Mouse (Mus musculus): ENCODE data around the gene Rabgap1l. TPM values are rescaled to one million over a fixed set of nuclear protein-coding genes. Genes with fewer than 3 reads are reported as not detected.

The Rabgap1l gene
- polyA plus RNA-seq, 1 experiment from 2014 or later = 49.4 TPM

DNA sequence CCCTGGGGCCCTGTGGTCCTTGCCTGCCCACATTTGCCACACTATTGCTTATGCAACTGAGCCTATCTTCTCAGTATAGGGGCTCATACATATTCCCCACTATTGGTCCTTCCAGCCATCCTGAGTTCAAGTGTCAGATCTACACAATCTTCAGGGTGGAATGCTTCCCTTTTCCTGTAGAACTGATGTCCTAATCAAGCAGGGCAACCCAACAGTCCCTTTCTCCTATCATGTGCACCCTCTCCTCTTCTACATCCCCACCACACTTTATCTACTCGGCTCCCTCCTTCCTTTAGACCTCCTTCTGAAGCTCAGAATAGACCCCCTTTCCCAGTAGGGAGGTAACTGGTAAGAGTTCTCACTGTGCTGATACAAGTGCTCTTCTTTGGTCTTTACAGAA lies 490.7 kb downstream of the Rabgap1l start:
- WGBS = 96% methylated on average over 1 of the region's 1 CpGs
- no peaks in the 10 kb centered on the region for H3K27me3 ChIP-seq (replicated peaks; ENCODE audit: control insufficient read depth, insufficient read depth, low read length)
- ATAC-seq = no peak
- H3K4me2 ChIP-seq (ENCODE audit: low read length) = no peak overlapping the region
- peaks cover 5% of the 10 kb centered on the region for H3K4me1 ChIP-seq (replicated peaks; ENCODE audit: control insufficient read depth, insufficient read depth, low read length)
- H3K9me3 ChIP-seq (ENCODE audit: control insufficient read depth, low read length) = no peaks in the 10 kb centered on the region
- H3K9ac ChIP-seq (replicated peaks; ENCODE audit: low read depth, low read length) = no peak overlapping the region
- no peaks in the 10 kb centered on the region for H3K36me3 ChIP-seq (ENCODE audit: control insufficient read depth, insufficient read depth)
- no peak overlapping the region for H3K27ac ChIP-seq (ENCODE audit: low read length)
- no peak overlapping the region for H3K4me3 ChIP-seq (replicated peaks; ENCODE audit: low read length)

DNA sequence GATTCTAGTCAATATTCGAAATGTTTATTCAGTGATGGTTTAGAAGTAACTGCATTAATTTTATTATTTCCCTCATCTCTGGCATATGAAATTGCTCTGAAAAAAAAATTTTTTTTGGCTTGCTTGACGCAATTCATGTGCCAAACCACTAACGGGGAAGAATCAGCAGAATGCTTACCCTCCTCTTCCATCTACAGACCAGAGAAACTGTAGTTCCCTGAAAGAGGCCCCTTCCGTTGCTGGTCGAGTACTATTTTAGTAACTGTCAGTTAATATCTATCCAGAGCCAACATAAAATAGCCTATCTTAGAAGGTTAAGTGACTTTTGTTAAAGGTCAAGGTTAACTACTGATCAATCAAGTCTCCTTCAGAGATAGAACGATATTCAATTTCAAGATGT lies 491.9 kb downstream of the Rabgap1l start:
- Histone ChIP-seq H3K27ac (ENCODE audit: low read length) (0 out of 2 replicates have a peak overlapping the region, but pooled peaks have one; percentile 37), H3K27me3 (replicated peaks; ENCODE audit: control insufficient read depth, insufficient read depth, low read length) (no peaks in the 10 kb centered on the region), H3K9ac (replicated peaks; ENCODE audit: low read depth, low read length) (no peak overlapping the region), H3K9me3 (ENCODE audit: control insufficient read depth, low read length) (no peaks in the 10 kb centered on the region), H3K4me2 (ENCODE audit: low read length) (no peak overlapping the region), H3K36me3 (ENCODE audit: control insufficient read depth, insufficient read depth) (no peaks in the 10 kb centered on the region), H3K4me1 (replicated peaks; ENCODE audit: control insufficient read depth, insufficient read depth, low read length) (peaks cover 5% of the 10 kb centered on the region), H3K4me3 (replicated peaks; ENCODE audit: low read length) (no peak overlapping the region)
- WGBS = 64% methylated on average over 6 of the region's 6 CpGs
- ATAC-seq = peak; percentile 39

DNA sequence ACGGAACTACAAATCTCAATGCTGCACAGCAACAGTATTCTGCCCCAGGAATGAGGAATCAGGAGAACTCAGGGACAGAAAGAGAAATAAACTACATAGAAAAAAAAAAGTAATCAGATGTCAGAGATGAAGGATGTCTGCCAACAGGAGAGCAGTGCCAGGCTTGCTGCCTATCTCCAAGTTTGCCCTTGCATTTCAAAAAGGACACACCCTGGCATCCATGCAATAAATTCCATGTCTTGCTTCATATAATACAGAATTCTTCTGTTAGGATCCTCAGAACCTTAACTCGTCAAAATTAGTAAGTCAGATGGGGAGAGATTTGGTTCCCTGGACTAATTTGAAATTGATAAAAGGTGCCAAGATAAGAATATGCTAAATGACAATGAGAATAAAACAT lies 492.3 kb downstream of the Rabgap1l start:
- H3K9me3 ChIP-seq (ENCODE audit: control insufficient read depth, low read length) = no peaks in the 10 kb centered on the region
- no peak overlapping the region for H3K4me3 ChIP-seq (replicated peaks; ENCODE audit: low read length)
- 67% methylated on average over 2 of the region's 2 CpGs for WGBS
- peak; percentile 57 for ATAC-seq
- no peaks in the 10 kb centered on the region for H3K36me3 ChIP-seq (ENCODE audit: control insufficient read depth, insufficient read depth)
- H3K9ac ChIP-seq (replicated peaks; ENCODE audit: low read depth, low read length) = no peak overlapping the region
- peaks cover 5% of the 10 kb centered on the region for H3K4me1 ChIP-seq (replicated peaks; ENCODE audit: control insufficient read depth, insufficient read depth, low read length)
- no peak overlapping the region for H3K4me2 ChIP-seq (ENCODE audit: low read length)
- H3K27ac ChIP-seq (ENCODE audit: low read length) = peak overlapping the region; percentile 59
- no peaks in the 10 kb centered on the region for H3K27me3 ChIP-seq (replicated peaks; ENCODE audit: control insufficient read depth, insufficient read depth, low read length)

DNA sequence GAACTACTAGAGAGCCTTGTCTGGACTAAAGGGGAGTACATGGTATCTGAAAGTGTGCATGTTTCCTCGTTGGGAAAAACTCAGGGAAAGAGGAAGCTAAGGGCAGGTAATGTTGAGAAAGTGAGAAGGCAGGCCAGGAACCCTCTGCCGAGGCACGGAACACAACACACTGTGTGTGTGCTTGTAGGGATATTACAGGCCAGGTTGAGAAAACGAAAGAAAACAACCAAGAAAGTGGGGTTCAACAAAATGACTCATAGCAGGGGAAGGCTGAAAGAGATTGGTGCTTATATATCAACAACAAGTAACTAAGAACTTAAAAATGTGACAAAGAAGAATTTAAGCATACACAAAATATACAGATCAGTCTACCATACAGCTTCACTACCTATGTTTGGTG lies 493.0 kb downstream of the Rabgap1l start:
- H3K4me1 ChIP-seq (replicated peaks; ENCODE audit: control insufficient read depth, insufficient read depth, low read length) = peaks cover 3% of the 10 kb centered on the region
- peak overlapping the region; percentile 37 for H3K27ac ChIP-seq (ENCODE audit: low read length)
- no peaks in the 10 kb centered on the region for H3K27me3 ChIP-seq (replicated peaks; ENCODE audit: control insufficient read depth, insufficient read depth, low read length)
- H3K9ac ChIP-seq (replicated peaks; ENCODE audit: low read depth, low read length) = no peak overlapping the region
- no peaks in the 10 kb centered on the region for H3K9me3 ChIP-seq (ENCODE audit: control insufficient read depth, low read length)
- 85% methylated on average over 4 of the region's 4 CpGs for WGBS
- no peak for ATAC-seq
- H3K4me3 ChIP-seq (replicated peaks; ENCODE audit: low read length) = no peak overlapping the region
- H3K36me3 ChIP-seq (ENCODE audit: control insufficient read depth, insufficient read depth) = no peaks in the 10 kb centered on the region
- H3K4me2 ChIP-seq (ENCODE audit: low read length) = no peak overlapping the region

DNA sequence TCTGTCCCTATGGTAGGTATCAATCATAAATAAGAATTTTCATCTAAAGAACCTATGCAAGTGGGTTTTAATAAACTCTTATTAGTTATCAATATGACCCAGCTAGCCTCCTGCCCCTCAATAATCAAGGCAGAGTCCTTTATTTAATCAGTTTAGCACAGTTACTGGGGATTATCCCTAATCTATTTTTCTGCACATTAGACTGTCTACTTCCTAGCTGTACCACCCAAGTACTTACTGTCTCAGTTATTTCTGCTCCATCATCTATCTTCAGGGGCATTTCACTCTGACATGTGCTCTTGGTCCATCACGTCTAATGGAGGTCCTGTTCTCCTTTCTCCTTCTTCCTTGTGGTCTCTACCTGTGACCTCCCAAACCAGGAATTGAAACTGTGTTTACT lies 494.1 kb downstream of the Rabgap1l start:
- Histone ChIP-seq H3K4me3 (replicated peaks; ENCODE audit: low read length) (no peak overlapping the region), H3K36me3 (ENCODE audit: control insufficient read depth, insufficient read depth) (no peaks in the 10 kb centered on the region), H3K27me3 (replicated peaks; ENCODE audit: control insufficient read depth, insufficient read depth, low read length) (no peaks in the 10 kb centered on the region), H3K9ac (replicated peaks; ENCODE audit: low read depth, low read length) (no peak overlapping the region), H3K4me1 (replicated peaks; ENCODE audit: control insufficient read depth, insufficient read depth, low read length) (peaks cover 3% of the 10 kb centered on the region), H3K9me3 (ENCODE audit: control insufficient read depth, low read length) (no peaks in the 10 kb centered on the region), H3K4me2 (ENCODE audit: low read length) (no peak overlapping the region), H3K27ac (ENCODE audit: low read length) (no peak overlapping the region)
- WGBS = 81% methylated on average over 1 of the region's 1 CpGs
- ATAC-seq = no peak

DNA sequence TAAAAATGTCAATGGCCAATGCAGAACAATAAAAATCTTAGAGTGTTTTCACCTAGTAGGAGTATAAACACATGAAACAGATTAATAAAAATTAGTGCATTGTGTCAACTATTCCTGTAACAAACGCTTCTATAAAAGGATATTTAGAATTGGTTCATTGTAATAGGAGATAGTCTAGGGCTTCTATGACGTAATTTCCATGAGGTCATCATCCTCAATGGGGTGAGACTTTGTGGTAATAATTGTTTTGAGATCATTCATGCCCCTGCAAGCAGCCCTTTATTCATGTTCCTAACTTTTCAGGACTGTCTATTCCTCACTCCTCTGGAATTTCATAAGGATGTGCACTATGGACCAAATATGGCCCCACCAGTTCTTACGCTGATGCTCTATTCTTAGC lies 495.3 kb downstream of the Rabgap1l start:
- WGBS = 78% methylated on average over 3 of the region's 3 CpGs
- ATAC-seq = no peak
- H3K4me2 ChIP-seq (ENCODE audit: low read length) = no peak overlapping the region
- no peak overlapping the region for H3K9ac ChIP-seq (replicated peaks; ENCODE audit: low read depth, low read length)
- peaks cover 3% of the 10 kb centered on the region for H3K4me1 ChIP-seq (replicated peaks; ENCODE audit: control insufficient read depth, insufficient read depth, low read length)
- no peaks in the 10 kb centered on the region for H3K9me3 ChIP-seq (ENCODE audit: control insufficient read depth, low read length)
- H3K27ac ChIP-seq (ENCODE audit: low read length) = no peak overlapping the region
- no peaks in the 10 kb centered on the region for H3K27me3 ChIP-seq (replicated peaks; ENCODE audit: control insufficient read depth, insufficient read depth, low read length)
- no peak overlapping the region for H3K4me3 ChIP-seq (replicated peaks; ENCODE audit: low read length)
- H3K36me3 ChIP-seq (ENCODE audit: control insufficient read depth, insufficient read depth) = no peaks in the 10 kb centered on the region

DNA sequence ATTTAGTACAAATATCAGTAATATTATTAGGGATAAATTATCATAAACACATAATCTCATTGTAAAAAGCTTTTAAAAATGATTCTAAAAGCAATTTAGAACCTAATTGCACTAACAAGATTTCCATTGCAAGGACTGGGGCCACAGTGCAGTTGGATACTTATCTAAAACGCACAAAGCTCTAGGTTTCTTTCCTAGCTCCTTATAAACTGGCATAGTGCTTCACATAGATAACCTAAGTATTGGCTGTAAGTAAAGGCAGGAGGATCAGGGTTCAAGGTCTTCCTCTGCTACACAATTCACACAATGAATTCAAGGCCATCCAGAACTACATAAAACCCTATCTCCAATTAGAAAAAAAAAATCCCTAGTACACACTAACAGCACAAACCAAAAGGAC lies 497.7 kb downstream of the Rabgap1l start:
- no peak overlapping the region for H3K4me2 ChIP-seq (ENCODE audit: low read length)
- peaks cover 2% of the 10 kb centered on the region for H3K4me1 ChIP-seq (replicated peaks; ENCODE audit: control insufficient read depth, insufficient read depth, low read length)
- ATAC-seq = no peak
- H3K36me3 ChIP-seq (ENCODE audit: control insufficient read depth, insufficient read depth) = no peaks in the 10 kb centered on the region
- H3K9ac ChIP-seq (replicated peaks; ENCODE audit: low read depth, low read length) = no peak overlapping the region
- no peaks in the 10 kb centered on the region for H3K9me3 ChIP-seq (ENCODE audit: control insufficient read depth, low read length)
- no peaks in the 10 kb centered on the region for H3K27me3 ChIP-seq (replicated peaks; ENCODE audit: control insufficient read depth, insufficient read depth, low read length)
- H3K27ac ChIP-seq (ENCODE audit: low read length) = 0 out of 2 replicates have a peak overlapping the region, but pooled peaks have one; percentile 18
- H3K4me3 ChIP-seq (replicated peaks; ENCODE audit: low read length) = no peak overlapping the region
- 82% methylated on average over 1 of the region's 1 CpGs for WGBS

DNA sequence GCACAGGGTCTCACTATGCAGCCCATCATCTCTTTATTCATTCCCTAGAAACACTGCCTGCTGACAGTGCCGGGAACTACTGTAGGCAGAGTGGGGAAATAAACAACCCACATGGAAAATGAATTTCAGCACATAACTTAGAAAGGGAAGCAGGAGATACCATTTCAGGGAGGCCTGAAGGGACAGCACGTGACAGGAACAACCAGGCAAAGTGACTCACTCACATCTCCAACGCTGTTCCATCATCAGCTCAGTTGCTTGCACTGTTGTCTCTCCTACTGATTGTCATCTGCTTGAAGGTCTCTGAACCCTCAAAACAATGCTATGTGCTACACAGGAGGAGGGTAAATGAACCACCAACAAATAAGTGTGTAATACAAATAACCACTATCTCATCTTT lies 499.5 kb downstream of the Rabgap1l start:
- Histone ChIP-seq H3K4me1 (replicated peaks; ENCODE audit: control insufficient read depth, insufficient read depth, low read length) (peaks cover 5% of the 10 kb centered on the region), H3K9me3 (ENCODE audit: control insufficient read depth, low read length) (no peaks in the 10 kb centered on the region), H3K27me3 (replicated peaks; ENCODE audit: control insufficient read depth, insufficient read depth, low read length) (no peaks in the 10 kb centered on the region), H3K4me2 (ENCODE audit: low read length) (no peak overlapping the region), H3K36me3 (ENCODE audit: control insufficient read depth, insufficient read depth) (no peaks in the 10 kb centered on the region), H3K4me3 (replicated peaks; ENCODE audit: low read length) (no peak overlapping the region), H3K9ac (replicated peaks; ENCODE audit: low read depth, low read length) (no peak overlapping the region), H3K27ac (ENCODE audit: low read length) (no peak overlapping the region)
- WGBS = 70% methylated on average over 3 of the region's 3 CpGs
- no peak for ATAC-seq

DNA sequence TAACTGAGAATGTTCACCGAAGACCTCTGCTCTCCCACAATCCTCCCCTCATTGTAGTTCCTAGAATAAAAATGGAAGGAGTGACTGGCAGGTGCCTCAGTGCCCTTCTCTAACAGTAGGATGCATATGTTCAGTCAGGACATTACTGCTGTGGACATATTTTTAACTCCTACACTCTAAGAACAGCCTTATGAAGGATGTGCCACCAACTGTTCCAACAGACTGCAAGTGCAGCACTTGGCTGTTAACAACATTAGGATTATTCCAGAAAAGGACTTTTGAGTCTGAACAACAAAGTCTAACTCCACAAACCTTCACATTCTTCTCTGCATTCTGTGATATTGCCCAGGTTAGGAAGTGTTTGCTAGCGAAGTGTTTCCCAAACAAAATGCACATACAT lies 501.0 kb downstream of the Rabgap1l start:
- Histone ChIP-seq H3K27ac (ENCODE audit: low read length) (no peak overlapping the region; the same call in 1 of the 2 replicates), H3K4me3 (replicated peaks; ENCODE audit: low read length) (no peak overlapping the region), H3K4me2 (ENCODE audit: low read length) (no peak overlapping the region), H3K36me3 (ENCODE audit: control insufficient read depth, insufficient read depth) (no peaks in the 10 kb centered on the region), H3K4me1 (replicated peaks; ENCODE audit: control insufficient read depth, insufficient read depth, low read length) (peaks cover 9% of the 10 kb centered on the region), H3K27me3 (replicated peaks; ENCODE audit: control insufficient read depth, insufficient read depth, low read length) (no peaks in the 10 kb centered on the region), H3K9me3 (ENCODE audit: control insufficient read depth, low read length) (no peaks in the 10 kb centered on the region), H3K9ac (replicated peaks; ENCODE audit: low read depth, low read length) (no peak overlapping the region)
- ATAC-seq = no peak
- whole genome bisulfite sequencing = 84% methylated on average over 2 of the region's 2 CpGs

DNA sequence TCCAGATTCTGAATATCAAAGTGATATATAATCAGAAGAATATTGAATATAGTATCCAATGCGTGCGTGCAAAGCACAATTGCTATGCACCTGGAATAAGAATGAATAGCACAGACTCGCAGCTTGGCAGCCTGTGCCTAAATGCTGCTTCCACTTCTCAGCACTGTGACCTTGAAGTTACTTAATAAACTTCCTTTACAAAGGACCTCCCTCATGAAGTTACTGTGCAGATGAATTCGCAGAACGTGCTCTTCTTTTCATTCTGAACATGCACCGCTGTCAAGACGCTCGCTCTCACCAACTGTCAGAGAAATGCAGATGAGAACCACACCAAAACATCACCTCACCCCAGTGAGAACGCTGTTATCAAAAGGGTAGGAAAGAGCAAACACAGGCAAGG lies 502.8 kb downstream of the Rabgap1l start:
- H3K4me3 ChIP-seq (replicated peaks; ENCODE audit: low read length) = no peak overlapping the region
- no peaks in the 10 kb centered on the region for H3K27me3 ChIP-seq (replicated peaks; ENCODE audit: control insufficient read depth, insufficient read depth, low read length)
- no peak overlapping the region; the same call in 1 of the 2 replicates for H3K9ac ChIP-seq (replicated peaks; ENCODE audit: low read depth, low read length)
- 33% methylated on average over 9 of the region's 9 CpGs for WGBS
- H3K36me3 ChIP-seq (ENCODE audit: control insufficient read depth, insufficient read depth) = no peaks in the 10 kb centered on the region
- no peak overlapping the region for H3K4me2 ChIP-seq (ENCODE audit: low read length)
- H3K4me1 ChIP-seq (replicated peaks; ENCODE audit: control insufficient read depth, insufficient read depth, low read length) = peaks cover 18% of the 10 kb centered on the region
- no peaks in the 10 kb centered on the region for H3K9me3 ChIP-seq (ENCODE audit: control insufficient read depth, low read length)
- no peak for ATAC-seq
- H3K27ac ChIP-seq (ENCODE audit: low read length) = no peak overlapping the region
